17 mouse cellular contexts compared by ENCODE assay signal in genomic region chr13:91753724-91754123, GRCm38 (mm10). TPM values are rescaled to one million over a fixed set of nuclear protein-coding genes. Genes with fewer than 3 reads are reported as not detected.
DNase-seq lines count a peak whose midpoint lies in the region; ATAC-seq and TF ChIP-seq lines count a peak whose summit lies in the region.
"Had no signal": no experiment of that assay in that cellular context is flagged by ENCODE, and none has a peak within 500 bp of the region (broad histone marks: within the 10 kb centered on the region; RNA-seq: fewer than 3 reads in every experiment).

No protein-coding gene starts in this region.

- H3K4me2 ChIP-seq in forebrain, embryonic 13.5 days = no peak overlapping the region
- H3K4me2 ChIP-seq: lung, embryonic 15.5 days had no signal

- no peaks in the 10 kb centered on the region for H3K4me1 ChIP-seq in forebrain, embryonic 13.5 days
- no peaks in the 10 kb centered on the region for H3K4me1 ChIP-seq in forebrain, embryonic 10.5 days
- H3K4me1 ChIP-seq: lung, embryonic 15.5 days had no signal

- WGBS in forebrain, embryonic 13.5 days = 66% methylated on average over 4 of the region's 4 CpGs
- WGBS in forebrain, embryonic 10.5 days = 71% methylated on average over 4 of the region's 4 CpGs

- no peak for TF ChIP-seq CTCF in layer of hippocampus, adult 2 months (conservative IDR thresholded peaks at IDR 0.05)

- 0 out of 2 replicates have a peak, but pooled peaks have one; percentile 24 for ATAC-seq in forebrain, embryonic 13.5 days
- ATAC-seq: inflammation-experienced regulatory T-cells, adult 6 months had no signal

- no peak overlapping the region for H3K4me3 ChIP-seq in forebrain, embryonic 13.5 days
- H3K4me3 ChIP-seq in forebrain, embryonic 10.5 days = no peak overlapping the region
- H3K4me3 ChIP-seq in layer of hippocampus, adult 2 months = no peak overlapping the region
- H3K4me3 ChIP-seq: heart, adult 2 months; lung, embryonic 15.5 days had no signal

- no peaks in the 10 kb centered on the region for H3K27me3 ChIP-seq in forebrain, embryonic 13.5 days
- H3K27me3 ChIP-seq in forebrain, embryonic 10.5 days (ENCODE audit: poor library complexity, severe bottlenecking) = no peaks in the 10 kb centered on the region
- H3K27me3 ChIP-seq: CH12.LX; lung, embryonic 15.5 days had no signal

- DNase-seq in forebrain, embryonic 10.5 days (ENCODE audit: extremely low spot score, low spot score) = no peak
- peak; percentile 12 to 17 for DNase-seq in layer of hippocampus, adult 2 months (ENCODE audit: low spot score in 2 of 2)
- DNase-seq in layer of hippocampus, postnatal 10 days (ENCODE audit: low spot score in 2 of 2) = no peak
- DNase-seq in right cerebral cortex, postnatal 10 days (ENCODE audit: low spot score in 2 of 2) = peak; percentile 38 to 43
- no peak for DNase-seq in right cerebral cortex, postnatal 36 days (ENCODE audit: low spot score in 2 of 2)
- no peak for DNase-seq in gastrocnemius, postnatal 25 days
- no peak for DNase-seq in embryo, embryonic 10.5 days (ENCODE audit: low spot score)
- DNase-seq: adrenal gland, postnatal 25 days; heart, adult 2 months; liver had no signal

- H3K9ac ChIP-seq in forebrain, embryonic 13.5 days = no peak overlapping the region
- H3K9ac ChIP-seq: lung, embryonic 15.5 days had no signal

- no peak overlapping the region for H3K27ac ChIP-seq in forebrain, embryonic 13.5 days
- no peak overlapping the region for H3K27ac ChIP-seq in forebrain, embryonic 10.5 days
- no peak overlapping the region for H3K27ac ChIP-seq in layer of hippocampus, adult 2 months
- H3K27ac ChIP-seq: heart, adult 2 months; lung, embryonic 15.5 days had no signal

- H3K36me3 ChIP-seq in forebrain, embryonic 13.5 days (ENCODE audit: poor library complexity, severe bottlenecking) = no peaks in the 10 kb centered on the region
- H3K36me3 ChIP-seq in forebrain, embryonic 10.5 days (replicated peaks) = no peaks in the 10 kb centered on the region
- H3K36me3 ChIP-seq: lung, embryonic 15.5 days had no signal

- H3K9me3 ChIP-seq in forebrain, embryonic 13.5 days (replicated peaks) = no peaks in the 10 kb centered on the region
- no peaks in the 10 kb centered on the region for H3K9me3 ChIP-seq in forebrain, embryonic 10.5 days
- H3K9me3 ChIP-seq: lung, embryonic 15.5 days had no signal

RNA-seq across cellular contexts. Expression of gene Acot12, which starts 12.4 kb away (rescaled TPM):
- not detected in 2 replicates for polyA plus RNA-seq in forebrain, embryonic 13.5 days (2015; fragmentation: Nextera tagmentation; extraction: Ambion mirVana)
- polyA plus RNA-seq in forebrain, embryonic 10.5 days (2016; fragmentation: Nextera tagmentation; extraction: Ambion mirVana) = not detected in 2 replicates
- total RNA-seq in layer of hippocampus, adult 2 months (2021) = under 1 TPM; 0.49 to 0.61 TPM
- total RNA-seq in layer of hippocampus, postnatal 10 days (2021) = under 1 TPM in 1 of 2 experiments, not detected in 1; 0.22 TPM
- total RNA-seq in gastrocnemius, postnatal 25 days (2021) = not detected
- total RNA-seq: heart, adult 2 months; megakaryocyte, adult 5-6 weeks had no signal
- polyA plus RNA-seq: embryonic facial prominence, embryonic 11.5 days; heart, embryonic 16.5 days; inflammation-experienced regulatory T-cells, adult 6 months; lung, embryonic 15.5 days had no signal

RNA-seq across cellular contexts. Expression of gene Zcchc9, which starts 53.8 kb away (rescaled TPM):
- 28.8 and 29.4 TPM in 2 replicates for polyA plus RNA-seq in forebrain, embryonic 13.5 days (2015; fragmentation: Nextera tagmentation; extraction: Ambion mirVana)
- polyA plus RNA-seq in forebrain, embryonic 10.5 days (2016; fragmentation: Nextera tagmentation; extraction: Ambion mirVana) = 30.3 and 31.6 TPM in 2 replicates
- total RNA-seq in layer of hippocampus, adult 2 months (2021) = 10 to 100 TPM; 14.1 to 16.0 TPM
- 10 to 100 TPM; 14.5 to 19.9 TPM for total RNA-seq in layer of hippocampus, postnatal 10 days (2021)
- total RNA-seq in gastrocnemius, postnatal 25 days (2021) = 10 to 100 TPM; 11.9 to 13.3 TPM

Comparison
In these comparisons a context has a peak if more than half of its experiments do, and no peak if none do; other contexts are left out.
1. DNase-seq: peak in layer of hippocampus, adult 2 months (2 of 2) and right cerebral cortex, postnatal 10 days (2 of 2); none in forebrain, embryonic 10.5 days (single experiment), layer of hippocampus, postnatal 10 days (0 of 2), right cerebral cortex, postnatal 36 days (0 of 2), gastrocnemius, postnatal 25 days (single experiment) and embryo, embryonic 10.5 days (single experiment).